Mouse (Mus musculus) thymus, adult 2 months (tissue): ENCODE measurements around the gene Hist1h2bc. TPM values are rescaled to one million over a fixed set of nuclear protein-coding genes. Genes with fewer than 3 reads are reported as not detected.
A peak's percentile ranks its signal among the peaks of the same experiment; 100 is the strongest.

ENCODE experiments used
- DNase-seq: peaks from one replicate; pipeline ENCODE4 v3.0.0; 2021
- H3K27ac ChIP-seq: fragments of 200-500 bp; 2 replicates; pipeline ENCODE4 v1.5.1; 2012; ENCODE audit warnings: low read length, control low read depth; ENCODE audit not compliant: control insufficient read depth, insufficient read depth
- H3K27me3 ChIP-seq: fragments of 200-500 bp; 2 replicates; pipeline ENCODE4 v1.6.1; 2012; ENCODE audit warnings: mild to moderate bottlenecking, low read length, moderate library complexity, mixed read lengths; ENCODE audit not compliant: control insufficient read depth, insufficient read depth
- H3K36me3 ChIP-seq: fragments of 200-500 bp; 2 replicates; pipeline ENCODE4 v1.6.1; 2012; ENCODE audit warnings: mild to moderate bottlenecking, low read length, moderate library complexity; ENCODE audit not compliant: control insufficient read depth, insufficient read depth
- H3K4me1 ChIP-seq: fragments of 200-500 bp; replicated peaks from 2 replicates; pipeline ENCODE4 v1.6.1; 2012; ENCODE audit warnings: low read length; ENCODE audit not compliant: control insufficient read depth, insufficient read depth
- H3K4me3 ChIP-seq: fragments of 200-500 bp; 2 replicates; pipeline ENCODE4 v1.5.1; 2012; ENCODE audit warnings: mild to moderate bottlenecking, low read length, control low read depth, moderate library complexity; ENCODE audit not compliant: control insufficient read depth, insufficient read depth
- CTCF ChIP-seq: fragments of 200-500 bp; IDR thresholded peaks from 2 replicates; pipeline ENCODE4 v1.5.1; 2012; ENCODE audit warnings: mild to moderate bottlenecking, control low read depth, low read length, moderate library complexity, borderline replicate concordance; ENCODE audit not compliant: control insufficient read depth, poor library complexity, insufficient read depth; ENCODE audit errors: extremely low read depth
- POLR2A ChIP-seq: fragments of 200-500 bp; IDR thresholded peaks from 2 replicates; pipeline ENCODE4 v1.6.1; 2012; ENCODE audit warnings: mild to moderate bottlenecking, low read length, control low read depth, moderate library complexity; ENCODE audit not compliant: control insufficient read depth, poor library complexity, insufficient read depth; ENCODE audit errors: extremely low read depth
- WGBS: fragments of 180-500 bp; shearing (Covaris S2); methylation state at CpG from one replicate; pipeline ENCODE4 v1.1.7; 2018; 5-methylcytosine and 5-hydroxymethylcytosine counted together
- polyA plus RNA-seq: library from polyadenylated mRNA; depleted of rRNA; stranded (reverse); fragments of >200 nt; gene quantifications from 2 replicates; pipeline ENCODE4 v1.2.3, GENCODE M21; 2012

Hist1h2bc gene
- polyA plus RNA-seq, 1 experiment = 154 TPM

GRCm38 (mm10) chr13:23729706-23730105, 45.7 kb downstream of the Hist1h2bc start:
- WGBS = 96% methylated on average over 5 of the region's 5 CpGs
- Histone ChIP-seq H3K36me3 (no peaks in the 10 kb centered on the region), H3K4me1 (peaks cover 18% of the 10 kb centered on the region), H3K27me3 (no peaks in the 10 kb centered on the region), H3K4me3 (no peak overlapping the region), H3K27ac (peak overlapping the region; percentile 53; the same call in 1 of the 2 replicates)
- TF ChIP-seq POLR2A = no peak
- DNase-seq = no peak

DNA sequence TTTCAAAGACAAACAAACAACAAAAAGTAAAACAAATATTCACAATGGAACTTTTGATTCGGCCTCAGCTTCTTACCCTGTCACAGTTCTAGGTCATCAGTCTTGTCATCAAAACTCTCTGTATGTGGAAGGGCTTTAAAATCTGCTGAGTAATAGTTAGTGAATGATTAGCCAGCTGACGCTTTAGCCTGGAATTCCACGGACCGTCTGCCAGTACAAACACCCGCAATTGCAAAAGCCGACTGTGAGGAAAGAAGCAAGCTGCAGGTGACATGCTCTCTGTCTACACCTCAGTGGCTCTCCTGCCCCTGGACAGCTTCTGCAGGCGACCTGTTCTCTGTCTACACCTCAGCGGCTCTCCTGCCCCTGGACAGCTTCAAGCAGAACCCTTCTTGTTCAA, 46.5 kb downstream of the Hist1h2bc start:
- TF ChIP-seq CTCF = no peak
- no peak for TF ChIP-seq POLR2A
- Histone ChIP-seq H3K4me3 (no peak overlapping the region), H3K36me3 (no peaks in the 10 kb centered on the region), H3K27ac (no peak overlapping the region), H3K27me3 (no peaks in the 10 kb centered on the region), H3K4me1 (peaks cover 18% of the 10 kb centered on the region)
- DNase-seq = no peak
- WGBS = 90% methylated on average over 8 of the region's 8 CpGs

- TF ChIP-seq CTCF (no peak), POLR2A (no peak)
- Histone ChIP-seq H3K4me1 (peaks cover 18% of the 10 kb centered on the region), H3K27ac (no peak overlapping the region), H3K4me3 (no peak overlapping the region), H3K36me3 (no peaks in the 10 kb centered on the region), H3K27me3 (no peaks in the 10 kb centered on the region)
- DNase-seq = peak; percentile 46
- 34% methylated on average over 8 of the region's 8 CpGs for WGBS
These were observed 48.3 kb downstream of the Hist1h2bc start for GRCm38 (mm10) chr13:23732156-23732804.

GRCm38 (mm10) chr13:23737091-23737490, 53.1 kb downstream of the Hist1h2bc start:
- Histone ChIP-seq H3K4me3 (no peak overlapping the region), H3K36me3 (no peaks in the 10 kb centered on the region), H3K4me1 (no peaks in the 10 kb centered on the region), H3K27ac (no peak overlapping the region), H3K27me3 (no peaks in the 10 kb centered on the region)
- no peak for TF ChIP-seq CTCF
- TF ChIP-seq POLR2A = no peak
- 98% methylated on average over 5 of the region's 5 CpGs for WGBS
- DNase-seq = no peak

GRCm38 (mm10) chr13:23738041-23738440, 54.0 kb downstream of the Hist1h2bc start:
- TF ChIP-seq POLR2A (no peak), CTCF (no peak)
- Histone ChIP-seq H3K4me1 (no peaks in the 10 kb centered on the region), H3K27me3 (no peaks in the 10 kb centered on the region)

DNA sequence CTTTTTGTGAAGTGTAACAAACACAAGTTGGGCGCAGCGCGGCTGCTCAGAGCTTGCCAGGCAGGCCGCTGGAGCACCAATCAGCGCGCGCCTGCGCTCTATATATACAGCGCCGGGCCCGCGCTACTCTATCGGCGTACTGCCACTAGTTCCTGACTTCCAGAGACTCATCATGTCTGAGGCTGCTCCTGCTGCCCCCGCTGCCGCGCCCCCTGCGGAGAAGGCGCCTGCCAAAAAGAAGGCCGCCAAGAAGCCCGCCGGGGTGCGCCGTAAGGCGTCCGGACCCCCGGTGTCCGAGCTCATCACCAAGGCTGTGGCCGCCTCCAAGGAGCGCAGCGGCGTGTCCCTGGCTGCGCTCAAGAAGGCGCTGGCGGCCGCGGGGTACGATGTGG, 54.7 kb downstream of the Hist1h2bc start, which contains the start of gene Hist1h1c:
Gene Hist1h1c (plus strand): TSS at position 132 of the 392 bp plus-strand sequence.
- DNase-seq = peak; percentile 94
- WGBS = under 1% methylated on average over 38 of the region's 38 CpGs
- peak; percentile 99 for TF ChIP-seq POLR2A
- TF ChIP-seq CTCF = peak; percentile 61; the same call in 1 of the 2 replicates
- H3K27me3 ChIP-seq = no peaks in the 10 kb centered on the region
- H3K4me1 ChIP-seq = no peaks in the 10 kb centered on the region
- H3K27ac ChIP-seq = peak within 1 kb of the TSS; percentile 99
- H3K36me3 ChIP-seq = no peaks in the 10 kb centered on the region
- H3K4me3 ChIP-seq = peak within 1 kb of the TSS; percentile 85

More at GRCm38 (mm10) chr13:23738041-23738440, 54.0 kb downstream of the Hist1h2bc start:
- WGBS = 27% methylated on average over 4 of the region's 4 CpGs
- Histone ChIP-seq H3K4me3 (no peak overlapping the region), H3K36me3 (no peaks in the 10 kb centered on the region), H3K27ac (peak overlapping the region; percentile 71; the same call in 1 of the 2 replicates)
- DNase-seq = peak; percentile 40
